Mouse (Mus musculus) limb, embryonic 10.5 days (tissue): ENCODE measurements at regions not wholly inside any gene's neighbourhood (a gene's known extent, or its start where the extent isn't known, plus 50 kb on each side); places are given as distances from the start of the nearest gene placed in this dataset.

Source experiments
- DNase-seq: peaks from one replicate; pipeline ENCODE4 v3.0.0-alpha.2; 2017; ENCODE audit warnings: low spot score
- H3K27ac ChIP-seq: fragments of 300-500 bp; sonication (generic); 2 replicates; pipeline ENCODE4 v1.5.1; 2016; ENCODE audit warnings: mild to moderate bottlenecking
- H3K27me3 ChIP-seq: fragments of 300-500 bp; sonication (generic); 2 replicates; pipeline ENCODE4 v1.6.1; 2016; ENCODE audit warnings: low read depth, mild to moderate bottlenecking; ENCODE audit not compliant: poor library complexity, severe bottlenecking
- H3K36me3 ChIP-seq: fragments of 300-500 bp; sonication (generic); 2 replicates; pipeline ENCODE4 v1.6.1; 2016; ENCODE audit warnings: mild to moderate bottlenecking, moderate library complexity
- H3K4me1 ChIP-seq: fragments of 300-500 bp; sonication (generic); 2 replicates; pipeline ENCODE4 v1.6.1; 2016
- H3K4me3 ChIP-seq: fragments of 300-500 bp; sonication (generic); 2 replicates; pipeline ENCODE4 v1.5.1; 2016; ENCODE audit warnings: mild to moderate bottlenecking, moderate library complexity
- H3K9me3 ChIP-seq: fragments of 300-500 bp; sonication (generic); replicated peaks from 2 replicates; pipeline ENCODE4 v1.6.1; 2016; ENCODE audit warnings: mild to moderate bottlenecking
- WGBS: fragments of 180-500 bp; shearing (Covaris S2); methylation state at CpG from one replicate; pipeline ENCODE4 v1.1.7; 2016; 5-methylcytosine and 5-hydroxymethylcytosine counted together

DNA sequence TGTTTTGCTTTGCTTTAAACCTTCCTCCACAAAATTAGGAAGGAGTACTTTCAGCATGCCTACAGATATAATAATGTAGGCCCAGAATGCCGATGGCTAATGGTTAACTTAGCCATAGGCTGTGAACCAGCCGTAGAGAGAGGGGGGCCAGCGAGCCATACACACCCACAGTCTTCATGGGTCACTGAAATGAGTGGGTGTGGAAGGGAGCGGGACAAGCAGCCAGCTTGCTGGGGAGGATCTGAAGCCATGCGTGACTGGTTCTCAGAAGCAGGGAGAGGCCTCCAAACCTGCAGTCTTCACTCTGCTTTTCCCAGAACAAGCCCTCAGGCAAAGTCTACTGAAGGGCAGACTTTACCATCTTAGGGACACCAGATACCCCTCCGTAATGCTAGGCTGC, 50.8 kb upstream of the Ptpn13 start:
- Histone ChIP-seq H3K36me3 (no peaks in the 10 kb centered on the region), H3K4me1 (no peaks in the 10 kb centered on the region; the same call in 1 of the 2 replicates), H3K4me3 (no peak overlapping the region), H3K27ac (no peak overlapping the region), H3K27me3 (peaks cover 11% of the 10 kb centered on the region; the same call in 1 of the 2 replicates), H3K9me3 (no peaks in the 10 kb centered on the region)
- no peak for DNase-seq
- WGBS, result 88% methylated on average over 6 of the region's 6 CpGs

DNA sequence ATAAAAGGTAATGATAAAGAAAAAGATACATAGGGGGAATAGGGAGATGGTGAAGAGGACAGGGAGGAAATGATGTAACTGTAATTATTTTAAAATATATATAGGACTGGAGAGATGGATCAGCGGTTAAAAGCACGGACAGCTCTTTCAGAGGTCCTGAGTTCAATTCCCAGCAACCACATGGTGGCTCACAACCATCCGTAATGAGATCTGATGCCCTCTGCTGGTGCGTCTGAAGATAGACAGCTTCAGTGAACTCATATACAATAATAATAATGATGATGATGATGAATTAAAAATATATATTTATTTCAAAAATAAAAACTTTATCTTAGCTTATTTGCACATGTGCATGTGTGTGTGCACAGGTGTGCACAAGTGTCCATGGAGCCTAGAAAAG, 51.9 kb upstream of the Ptpn13 start:
- Histone ChIP-seq H3K9me3 (no peaks in the 10 kb centered on the region), H3K27ac (no peak overlapping the region), H3K36me3 (no peaks in the 10 kb centered on the region), H3K27me3 (peaks cover 11% of the 10 kb centered on the region; the same call in 1 of the 2 replicates), H3K4me3 (no peak overlapping the region), H3K4me1 (no peaks in the 10 kb centered on the region; the same call in 1 of the 2 replicates)
- WGBS, result 88% methylated on average over 4 of the region's 4 CpGs
- DNase-seq, result no peak

DNA sequence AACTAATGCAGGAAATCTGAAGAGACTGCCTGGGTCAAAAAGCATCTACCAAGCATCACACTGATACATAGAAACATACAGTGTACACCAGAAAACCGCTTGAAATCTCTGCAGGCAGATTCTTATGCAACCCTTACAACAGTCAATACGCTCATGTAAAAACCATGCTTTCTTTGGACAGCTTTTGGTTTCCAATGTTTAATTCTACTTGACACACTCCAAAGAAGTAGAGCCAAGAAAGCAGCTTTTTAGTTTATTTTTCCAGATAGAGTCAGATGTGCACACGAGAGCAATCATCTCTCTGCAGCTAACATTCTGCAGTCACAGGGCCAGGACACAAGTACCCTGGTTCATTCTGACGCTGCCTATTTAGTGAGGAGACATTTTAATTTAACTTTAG, 54.5 kb upstream of the Ptpn13 start:
- no peak overlapping the region for H3K4me3 ChIP-seq
- no peak for DNase-seq
- 0 out of 2 replicates have a peak, but pooled peaks cover 6% of the 10 kb centered on the region for H3K27me3 ChIP-seq
- no peak overlapping the region for H3K27ac ChIP-seq
- H3K36me3 ChIP-seq, result no peaks in the 10 kb centered on the region
- H3K9me3 ChIP-seq, result no peaks in the 10 kb centered on the region
- peaks cover 7% of the 10 kb centered on the region; the same call in 1 of the 2 replicates for H3K4me1 ChIP-seq
- 89% methylated on average over 4 of the region's 4 CpGs for WGBS

DNA sequence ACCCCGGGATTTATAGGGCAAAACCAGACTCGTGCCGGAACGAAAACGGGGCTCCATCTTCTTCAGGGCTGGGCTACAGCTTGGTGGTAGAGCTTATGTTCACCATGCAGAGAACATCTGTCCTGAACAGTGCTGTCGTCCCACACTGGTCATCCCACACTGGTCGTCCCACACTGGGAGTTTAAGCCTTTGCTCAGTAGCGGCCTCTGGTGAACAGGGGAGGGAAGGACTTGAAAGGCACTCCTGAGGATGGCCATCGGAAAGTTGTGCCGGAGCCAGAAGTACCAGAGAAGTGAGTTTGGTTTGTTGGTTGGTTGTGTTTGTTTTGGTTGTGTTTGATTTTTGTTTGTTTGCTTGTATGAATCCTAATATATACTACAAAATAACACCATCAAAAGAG, 56.0 kb upstream of the Ptpn13 start:
- Histone ChIP-seq H3K4me3 (no peak overlapping the region), H3K27me3 (0 out of 2 replicates have a peak, but pooled peaks cover 4% of the 10 kb centered on the region), H3K27ac (no peak overlapping the region), H3K4me1 (peaks cover 7% of the 10 kb centered on the region; the same call in 1 of the 2 replicates), H3K9me3 (no peaks in the 10 kb centered on the region), H3K36me3 (no peaks in the 10 kb centered on the region)
- WGBS, result 79% methylated on average over 10 of the region's 10 CpGs
- no peak for DNase-seq

DNA sequence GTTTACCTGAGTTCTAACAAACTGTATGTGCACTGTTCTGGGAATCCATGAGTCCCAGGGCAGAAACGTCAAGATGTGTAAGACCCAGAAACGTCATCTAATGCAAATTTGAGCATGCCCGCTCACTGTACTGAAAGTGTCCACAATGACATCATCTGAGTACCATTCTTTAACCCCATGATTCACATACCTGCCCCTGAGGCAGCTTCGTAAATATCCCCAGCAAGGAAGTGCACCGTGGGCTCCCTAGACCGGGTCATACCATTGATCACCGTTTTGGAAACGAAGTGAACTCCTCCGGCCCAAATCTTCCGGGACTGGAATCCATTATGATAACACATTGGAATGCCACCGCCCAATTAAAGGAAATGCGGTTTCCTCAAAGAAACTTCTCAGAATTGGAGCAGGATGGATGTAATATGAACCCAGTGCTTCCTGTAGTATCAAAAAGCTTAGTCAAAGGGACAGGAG, 57.8 kb upstream of the Ptpn13 start:
- peaks cover 7% of the 10 kb centered on the region; the same call in 1 of the 2 replicates for H3K4me1 ChIP-seq
- H3K27ac ChIP-seq, result no peak overlapping the region
- 0 out of 2 replicates have a peak, but pooled peaks cover 4% of the 10 kb centered on the region for H3K27me3 ChIP-seq
- H3K36me3 ChIP-seq, result no peaks in the 10 kb centered on the region
- H3K4me3 ChIP-seq, result no peak overlapping the region
- DNase-seq, result no peak
- no peaks in the 10 kb centered on the region for H3K9me3 ChIP-seq
- 71% methylated on average over 12 of the region's 12 CpGs for WGBS

DNA sequence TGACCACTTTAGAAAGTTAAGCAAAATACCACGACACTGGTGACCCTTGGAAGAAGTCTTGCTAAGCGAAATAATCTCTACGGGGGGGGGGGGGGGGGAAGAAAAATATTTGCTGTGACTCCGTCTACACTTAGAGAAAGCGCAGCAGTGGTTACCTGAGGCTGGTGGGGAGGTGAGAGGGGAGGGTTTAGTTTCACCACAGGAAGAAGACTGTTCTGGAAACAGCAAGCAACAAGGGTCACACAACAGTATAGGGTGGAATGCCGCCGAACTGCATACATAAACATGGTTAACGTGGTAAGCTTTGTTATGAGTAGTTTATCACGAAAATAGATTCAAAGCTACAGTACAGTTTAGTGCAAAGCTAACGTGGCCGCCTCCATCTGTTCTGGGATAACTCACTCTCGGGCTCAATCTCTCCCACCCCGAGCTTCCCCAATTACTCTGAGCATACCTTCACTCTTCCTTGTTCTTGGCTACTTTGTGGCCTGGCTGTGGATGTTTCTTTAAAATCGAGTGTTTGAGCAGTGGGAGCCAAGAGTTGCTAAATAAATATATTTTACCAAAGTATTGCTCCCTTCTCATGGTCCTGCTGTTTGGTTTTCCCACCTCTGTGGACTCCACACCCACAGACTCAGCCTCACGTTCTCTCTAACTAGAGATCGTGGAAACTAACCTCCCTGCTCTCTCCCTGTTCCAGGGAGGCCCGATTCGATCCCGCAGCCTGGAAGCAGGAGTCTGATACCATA, 59.1 kb upstream of the Ptpn13 start:
- 0 out of 2 replicates have a peak, but pooled peaks cover 4% of the 10 kb centered on the region for H3K27me3 ChIP-seq
- peaks cover 7% of the 10 kb centered on the region; the same call in 1 of the 2 replicates for H3K4me1 ChIP-seq
- no peak overlapping the region for H3K27ac ChIP-seq
- DNase-seq, result no peak
- H3K4me3 ChIP-seq, result no peak overlapping the region
- H3K36me3 ChIP-seq, result no peaks in the 10 kb centered on the region
- no peaks in the 10 kb centered on the region for H3K9me3 ChIP-seq
- WGBS, result 95% methylated on average over 19 of the region's 19 CpGs

DNA sequence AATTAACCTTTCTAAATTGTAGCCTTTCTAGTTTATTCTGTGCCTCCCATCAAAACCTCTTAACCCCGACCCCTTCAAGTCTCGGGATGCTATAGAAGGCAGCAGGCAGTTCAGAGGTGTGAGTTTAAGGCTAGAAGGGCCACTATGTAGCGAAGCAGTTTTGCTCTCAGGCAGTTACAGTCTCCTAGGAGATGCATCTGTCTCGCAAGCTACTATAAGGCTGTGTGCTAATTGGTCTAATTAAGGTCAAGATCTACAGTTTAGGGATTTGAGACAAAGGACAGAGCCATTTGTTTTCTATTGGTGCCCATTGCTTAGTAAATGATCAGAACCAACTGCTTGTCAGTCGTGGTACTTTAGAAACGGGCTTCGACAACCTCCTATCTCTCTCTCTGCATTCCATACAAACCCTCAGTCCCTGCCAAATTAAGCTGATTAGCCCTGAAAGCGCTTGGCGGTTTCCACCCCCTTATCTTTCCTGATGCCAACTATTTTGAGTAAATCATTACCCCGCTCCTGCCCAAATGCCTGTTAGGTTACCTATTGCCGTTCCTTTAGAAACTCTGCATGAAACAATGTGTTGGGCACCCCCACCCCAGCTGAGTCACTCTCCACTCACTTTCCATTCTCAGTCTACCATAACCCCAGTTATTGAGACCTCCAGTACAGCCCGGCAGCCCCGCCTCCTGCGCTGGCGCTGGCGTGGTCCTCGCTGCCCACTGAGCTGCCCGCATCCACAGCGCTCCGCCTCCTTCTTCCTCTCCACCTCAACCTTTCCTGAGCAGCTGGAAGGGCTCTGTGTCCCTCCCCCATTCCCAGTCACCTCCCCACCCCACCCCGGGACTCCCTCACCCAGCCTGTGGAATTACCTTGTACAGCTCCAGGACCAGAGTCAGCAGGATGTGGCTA, 59.9 kb upstream of the Ptpn13 start:
- DNase-seq, result no peak
- Histone ChIP-seq H3K4me3 (no peak overlapping the region), H3K27ac (no peak overlapping the region), H3K4me1 (peaks cover 7% of the 10 kb centered on the region; the same call in 1 of the 2 replicates), H3K36me3 (no peaks in the 10 kb centered on the region), H3K9me3 (no peaks in the 10 kb centered on the region), H3K27me3 (0 out of 2 replicates have a peak, but pooled peaks cover 4% of the 10 kb centered on the region)
- 87% methylated on average over 21 of the region's 21 CpGs for WGBS

DNA sequence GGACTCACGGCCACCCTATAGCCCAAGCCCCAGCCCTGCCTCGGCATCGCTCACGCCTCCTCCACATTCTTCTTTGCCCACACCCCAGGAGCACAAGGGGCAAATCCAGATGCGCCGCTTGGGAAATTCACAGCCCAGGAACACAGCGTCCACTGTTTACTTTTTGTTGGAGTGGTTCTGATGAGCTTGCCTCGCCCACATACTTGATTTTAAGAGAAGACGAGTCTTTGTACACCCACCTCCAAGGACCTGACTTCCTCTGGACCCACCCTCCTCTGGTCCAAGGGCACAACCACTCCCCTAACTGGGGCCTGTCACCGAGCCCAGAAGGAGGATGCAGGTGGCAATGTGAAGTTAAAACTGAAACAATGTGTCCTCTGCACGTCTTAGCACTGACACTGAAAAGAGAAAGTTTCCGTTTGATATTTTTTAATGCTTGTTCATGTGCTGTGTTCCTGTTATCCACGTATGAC, 64.2 kb upstream of the Ptpn13 start:
- Histone ChIP-seq H3K27ac (no peak overlapping the region), H3K9me3 (no peaks in the 10 kb centered on the region), H3K27me3 (0 out of 2 replicates have a peak, but pooled peaks cover 4% of the 10 kb centered on the region), H3K4me3 (no peak overlapping the region), H3K4me1 (no peaks in the 10 kb centered on the region), H3K36me3 (no peaks in the 10 kb centered on the region)
- DNase-seq, result no peak
- 86% methylated on average over 13 of the region's 13 CpGs for WGBS

DNA sequence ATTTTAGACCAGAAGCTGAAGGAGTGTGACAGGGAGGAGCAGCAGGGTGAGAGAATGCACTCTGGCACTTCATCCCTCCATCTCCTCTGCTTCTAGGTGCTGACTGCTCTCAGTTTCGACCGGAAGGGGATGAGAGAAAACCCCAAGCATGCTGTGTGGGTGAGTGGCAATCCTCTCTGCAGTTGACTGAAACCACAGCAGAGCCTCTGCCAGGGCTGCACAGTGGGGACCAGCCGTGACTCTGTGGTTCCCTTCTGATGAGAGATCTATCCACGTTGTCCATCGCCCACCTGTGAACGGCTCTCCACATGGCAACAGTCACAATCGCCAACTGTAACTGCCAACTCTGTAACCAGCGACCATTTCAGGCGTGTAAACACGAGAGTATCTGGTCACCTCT, 64.6 kb upstream of the Ptpn13 start:
- Histone ChIP-seq H3K36me3 (no peaks in the 10 kb centered on the region), H3K27ac (no peak overlapping the region), H3K4me3 (no peak overlapping the region), H3K4me1 (no peaks in the 10 kb centered on the region), H3K9me3 (no peaks in the 10 kb centered on the region), H3K27me3 (0 out of 2 replicates have a peak, but pooled peaks cover 2% of the 10 kb centered on the region)
- 89% methylated on average over 10 of the region's 10 CpGs for WGBS
- no peak for DNase-seq

DNA sequence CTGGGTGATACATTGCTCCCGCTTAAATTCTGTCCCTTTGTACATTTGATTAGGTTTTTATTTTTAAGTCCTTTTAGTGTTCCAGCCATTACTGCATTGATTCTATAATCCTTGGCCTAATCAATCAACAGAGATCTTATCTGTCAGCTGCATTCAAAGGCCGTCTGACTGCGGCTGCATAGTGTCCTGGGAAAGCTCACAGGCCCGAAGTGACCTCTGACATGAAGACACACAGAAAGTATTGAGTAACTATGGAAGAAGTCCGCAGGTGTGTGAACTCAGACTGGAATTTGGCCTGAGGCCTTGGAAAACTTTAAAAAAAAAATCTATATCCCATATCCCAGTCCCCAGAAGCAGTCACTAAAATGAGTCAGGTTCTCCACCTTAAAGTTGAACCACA, 67.4 kb upstream of the Ptpn13 start:
- H3K9me3 ChIP-seq, result no peaks in the 10 kb centered on the region
- no peak overlapping the region for H3K4me3 ChIP-seq
- no peaks in the 10 kb centered on the region for H3K4me1 ChIP-seq
- WGBS, result 71% methylated on average over 5 of the region's 5 CpGs
- peaks cover 6% of the 10 kb centered on the region; the same call in 1 of the 2 replicates for H3K27me3 ChIP-seq
- DNase-seq, result no peak
- H3K36me3 ChIP-seq, result no peaks in the 10 kb centered on the region
- no peak overlapping the region for H3K27ac ChIP-seq

DNA sequence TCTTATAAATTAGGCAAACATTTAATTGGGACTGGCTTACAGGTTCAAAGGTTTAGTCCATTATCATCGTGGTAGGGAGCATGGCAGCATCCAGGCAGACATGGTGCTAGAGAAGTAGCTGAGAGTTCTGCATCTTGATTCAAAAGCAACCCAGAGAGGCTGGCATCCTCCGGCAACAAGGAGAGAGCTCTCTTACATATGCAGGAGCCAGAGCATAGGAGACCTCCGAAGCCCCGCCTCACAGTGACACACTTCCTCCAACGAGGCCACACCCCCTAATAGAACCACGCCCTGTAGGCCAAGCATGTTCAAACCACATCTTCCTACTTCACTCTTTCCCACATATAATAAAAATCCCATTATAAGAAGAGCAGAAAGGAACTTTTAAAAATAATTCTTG, 68.5 kb upstream of the Ptpn13 start:
- no peak overlapping the region for H3K27ac ChIP-seq
- peak overlapping the region; percentile 32 for H3K4me3 ChIP-seq
- 65% methylated on average over 6 of the region's 6 CpGs for WGBS
- no peaks in the 10 kb centered on the region for H3K4me1 ChIP-seq
- peaks cover 6% of the 10 kb centered on the region; the same call in 1 of the 2 replicates for H3K27me3 ChIP-seq
- H3K36me3 ChIP-seq, result no peaks in the 10 kb centered on the region
- H3K9me3 ChIP-seq, result no peaks in the 10 kb centered on the region
- DNase-seq, result no peak

DNA sequence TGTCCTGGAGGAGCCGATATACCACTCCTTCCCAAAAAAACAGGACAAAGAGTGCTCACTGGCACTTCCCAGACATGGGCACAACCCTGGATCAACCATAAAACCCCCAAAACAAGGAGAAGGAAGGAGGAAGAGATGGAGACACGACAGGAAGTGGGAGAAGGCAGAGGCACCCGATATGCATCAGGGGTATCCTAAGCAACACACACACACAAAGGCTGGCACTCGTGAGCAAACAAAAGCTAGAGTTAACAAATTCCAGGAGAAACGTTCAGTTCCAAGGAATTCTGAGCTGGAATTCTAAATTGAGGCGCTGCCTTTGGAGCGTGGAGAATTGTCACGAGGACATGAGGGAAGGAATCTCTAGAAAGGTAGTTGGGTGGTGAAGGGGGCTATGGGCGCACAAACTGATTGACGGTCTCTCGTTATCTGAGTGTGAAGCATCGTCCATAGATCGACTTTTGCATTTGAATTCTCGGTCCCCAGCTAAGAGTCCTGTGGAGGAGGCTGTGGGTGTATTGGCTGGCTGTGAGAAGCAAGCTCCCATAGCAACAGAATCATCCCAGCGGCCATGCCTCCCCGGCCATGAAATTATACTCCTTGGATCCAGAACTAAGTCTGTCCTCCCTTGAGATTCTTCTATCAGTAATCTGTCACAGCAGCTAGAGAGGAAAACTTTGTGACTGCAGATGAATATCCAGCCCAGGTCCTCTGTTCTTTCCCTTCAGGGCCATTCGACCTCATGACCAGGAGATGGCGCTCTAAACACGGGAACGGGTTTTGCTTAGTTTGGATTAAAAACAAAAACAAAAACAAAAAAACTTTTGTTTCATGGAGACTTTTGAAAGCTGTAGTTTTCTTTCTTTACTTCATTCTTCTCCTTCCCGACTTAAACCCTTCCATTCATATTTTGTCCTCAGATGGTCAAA, 69.4 kb upstream of the Ptpn13 start:
- Histone ChIP-seq H3K4me3 (peak overlapping the region; percentile 32), H3K4me1 (no peaks in the 10 kb centered on the region), H3K27me3 (peaks cover 6% of the 10 kb centered on the region; the same call in 1 of the 2 replicates), H3K9me3 (no peaks in the 10 kb centered on the region), H3K27ac (no peak overlapping the region), H3K36me3 (no peaks in the 10 kb centered on the region)
- WGBS, result 54% methylated on average over 21 of the region's 21 CpGs
- DNase-seq, result peak; percentile 59
